Mouse (Mus musculus): Measurements from ENCODE around the gene Tnr. TPM values are rescaled to one million over a fixed set of nuclear protein-coding genes. Genes with fewer than 3 reads are reported as not detected.

The Tnr gene
- total and polyA plus RNA-seq, 3 experiments, result 0.01 TPM; not detected in 2

- no peak for DNase-seq (ENCODE audit: low read depth, low spot score)
- Histone ChIP-seq H3K79me2 (ENCODE audit: control insufficient read depth, insufficient read depth, low read length, poor library complexity) (no peaks in the 10 kb centered on the region), H3K9ac (ENCODE audit: control insufficient read depth, low read depth, low read length, poor library complexity, severe bottlenecking) (no peak overlapping the region), H3K36me3 (ENCODE audit: control insufficient read depth in 1 of 2, insufficient read depth in 2 of 2, low read length in 2 of 2) (no peaks in the 10 kb centered on the region), H3K4me3 (ENCODE audit: control insufficient read depth in 1 of 2, insufficient read depth in 1 of 2, low read depth in 2 of 2, low read length in 2 of 2) (no peak overlapping the region), H3K4me1 (ENCODE audit: control insufficient read depth in 1 of 2, insufficient read depth in 2 of 2, low read length in 2 of 2) (no peaks in the 10 kb centered on the region), H3K9me3 (replicated peaks; ENCODE audit: insufficient read depth, low read length) (no peaks in the 10 kb centered on the region), H3K27ac (ENCODE audit: control insufficient read depth, low read depth, low read length) (no peak overlapping the region), H3K27me3 (ENCODE audit: control insufficient read depth in 1 of 2, insufficient read depth in 2 of 2, low read length in 2 of 2) (no peaks in the 10 kb centered on the region)
- TF ChIP-seq MAX (IDR thresholded peaks at IDR 0.05; ENCODE audit: low read length) (no peak), TCF12 (IDR thresholded peaks at IDR 0.05; ENCODE audit: low read depth, low read length) (no peak), POLR2A (IDR thresholded peaks at IDR 0.05; ENCODE audit: control insufficient read depth in 1 of 2, insufficient read depth in 1 of 2, low read depth in 1 of 2, low read length in 2 of 2, poor library complexity in 1 of 2) (no peak), ZKSCAN1 (IDR thresholded peaks at IDR 0.05; ENCODE audit: low read depth, low read length) (no peak), CHD2 (IDR thresholded peaks at IDR 0.05; ENCODE audit: low read length) (no peak), E2F4 (IDR thresholded peaks at IDR 0.05; ENCODE audit: borderline replicate concordance, low read depth, low read length) (no peak), MAFK (IDR thresholded peaks at IDR 0.05; ENCODE audit: borderline replicate concordance, low read depth, low read length) (no peak), BHLHE40 (IDR thresholded peaks at IDR 0.05; ENCODE audit: borderline replicate concordance, low read depth, low read length) (no peak), ZNF384 (IDR thresholded peaks at IDR 0.05; ENCODE audit: low read depth, low read length) (no peak), GATA1 (IDR thresholded peaks at IDR 0.05; ENCODE audit: low read depth, low read length) (no peak), ZC3H11A (IDR thresholded peaks at IDR 0.05; ENCODE audit: low read depth, low read length) (no peak), RCOR1 (IDR thresholded peaks at IDR 0.05; ENCODE audit: low read depth, low read length) (no peak), POLR2AphosphoS5 (IDR thresholded peaks at IDR 0.05; ENCODE audit: borderline replicate concordance, low read depth, low read length) (no peak), MEF2A (IDR thresholded peaks at IDR 0.05; ENCODE audit: extremely low read depth, insufficient replicate concordance, low read depth, low read length, poor library complexity, severe bottlenecking) (no peak), USF1 (IDR thresholded peaks at IDR 0.05; ENCODE audit: low read depth, low read length) (no peak), POLR2AphosphoS2 (IDR thresholded peaks at IDR 0.05; ENCODE audit: low read length) (no peak), ETS1 (IDR thresholded peaks at IDR 0.05; ENCODE audit: low read depth, low read length) (no peak)
Measured at GRCm38 (mm10) chr1:159517647-159518046, 5.9 kb upstream of the Tnr start.

- no peak for TF ChIP-seq MAZ (IDR thresholded peaks at IDR 0.05; ENCODE audit: low read depth, low read length)
- no peak for TF ChIP-seq NRF1 (IDR thresholded peaks at IDR 0.05; ENCODE audit: insufficient read depth, low read depth, low read length, poor library complexity, severe bottlenecking)
- TF ChIP-seq BHLHE40 (IDR thresholded peaks at IDR 0.05; ENCODE audit: borderline replicate concordance, low read depth, low read length), result no peak
- TF ChIP-seq MXI1 (IDR thresholded peaks at IDR 0.05; ENCODE audit: low read depth, low read length), result no peak
- TF ChIP-seq E2F4 (IDR thresholded peaks at IDR 0.05; ENCODE audit: borderline replicate concordance, low read depth, low read length), result no peak
- TF ChIP-seq NELFE (IDR thresholded peaks at IDR 0.05; ENCODE audit: low read depth, low read length), result no peak
- no peak for TF ChIP-seq SIN3A (IDR thresholded peaks at IDR 0.05; ENCODE audit: low read length)
- no peak for TF ChIP-seq SMC3 (IDR thresholded peaks at IDR 0.05; ENCODE audit: low read depth, low read length)
- TF ChIP-seq TAL1 (IDR thresholded peaks at IDR 0.05; ENCODE audit: low read length), result no peak
- TF ChIP-seq ETS1 (IDR thresholded peaks at IDR 0.05; ENCODE audit: low read depth, low read length), result no peak
- no peak for TF ChIP-seq POLR2AphosphoS5 (IDR thresholded peaks at IDR 0.05; ENCODE audit: borderline replicate concordance, low read depth, low read length)
- TF ChIP-seq MYC (IDR thresholded peaks at IDR 0.05; ENCODE audit: low read depth, low read length), result no peak
- TF ChIP-seq UBTF (IDR thresholded peaks at IDR 0.05; ENCODE audit: borderline replicate concordance, insufficient read depth, low read depth, low read length), result no peak
- TF ChIP-seq MYB (IDR thresholded peaks at IDR 0.05; ENCODE audit: low read depth, low read length), result no peak
- H3K79me2 ChIP-seq (ENCODE audit: control insufficient read depth, insufficient read depth, low read length, poor library complexity), result no peaks in the 10 kb centered on the region
- H3K9me3 ChIP-seq (replicated peaks; ENCODE audit: insufficient read depth, low read length), result no peaks in the 10 kb centered on the region
- no peak overlapping the region for H3K9ac ChIP-seq (ENCODE audit: control insufficient read depth, low read depth, low read length, poor library complexity, severe bottlenecking)
- no peak overlapping the region for H3K4me3 ChIP-seq (ENCODE audit: control insufficient read depth in 1 of 2, insufficient read depth in 1 of 2, low read depth in 2 of 2, low read length in 2 of 2)
- H3K27me3 ChIP-seq (ENCODE audit: control insufficient read depth in 1 of 2, insufficient read depth in 2 of 2, low read length in 2 of 2), result no peaks in the 10 kb centered on the region
- H3K27ac ChIP-seq (ENCODE audit: control insufficient read depth, low read depth, low read length), result no peak overlapping the region
- H3K4me1 ChIP-seq (ENCODE audit: control insufficient read depth in 1 of 2, insufficient read depth in 2 of 2, low read length in 2 of 2), result no peaks in the 10 kb centered on the region
- H3K36me3 ChIP-seq (ENCODE audit: control insufficient read depth in 1 of 2, insufficient read depth in 2 of 2, low read length in 2 of 2), result no peaks in the 10 kb centered on the region
- no peak for DNase-seq (ENCODE audit: low read depth, low spot score)
Measured at GRCm38 (mm10) chr1:159519206-159519605, 4.4 kb upstream of the Tnr start.
